Mouse (Mus musculus): ENCODE results near the gene Gm10577. TPM values are rescaled to one million over a fixed set of nuclear protein-coding genes. Genes with fewer than 3 reads are reported as not detected.

The Gm10577 gene
- polyA plus RNA-seq, 1 experiment from 2014 or later = not detected

DNA sequence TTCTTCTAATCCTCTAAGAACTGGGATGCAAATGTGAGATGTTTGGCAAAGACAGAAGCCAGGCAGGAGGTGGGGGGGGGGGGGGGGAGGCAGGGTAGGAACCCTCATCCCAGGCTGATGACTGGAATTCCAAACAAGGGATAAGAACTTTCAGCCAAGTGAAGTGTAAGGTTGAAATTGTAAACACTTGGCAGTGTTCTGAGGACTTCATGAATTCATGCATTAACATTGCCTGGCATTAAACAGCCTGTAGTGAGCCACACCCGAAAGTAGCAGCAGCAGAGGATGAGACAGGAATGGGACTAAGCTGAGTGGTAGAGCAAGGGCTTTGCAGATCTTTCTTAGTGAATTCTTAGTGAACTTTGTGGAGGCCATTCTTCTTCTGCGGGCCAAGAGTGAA lies 6.5 kb upstream of the Gm10577 start:
- H3K36me3 ChIP-seq = no peaks in the 10 kb centered on the region
- H3K4me2 ChIP-seq = no peak overlapping the region
- no peaks in the 10 kb centered on the region for H3K4me1 ChIP-seq
- 0 out of 2 replicates have a peak, but pooled peaks cover 9% of the 10 kb centered on the region for H3K9me3 ChIP-seq (replicated peaks)
- no peak for ATAC-seq
- H3K9ac ChIP-seq = no peak overlapping the region
- H3K27ac ChIP-seq = no peak overlapping the region
- WGBS (ENCODE audit: insufficient replicate concordance) = 61% methylated on average over 2 of the region's 2 CpGs
- H3K27me3 ChIP-seq (replicated peaks) = no peaks in the 10 kb centered on the region
- no peak overlapping the region for H3K4me3 ChIP-seq

DNA sequence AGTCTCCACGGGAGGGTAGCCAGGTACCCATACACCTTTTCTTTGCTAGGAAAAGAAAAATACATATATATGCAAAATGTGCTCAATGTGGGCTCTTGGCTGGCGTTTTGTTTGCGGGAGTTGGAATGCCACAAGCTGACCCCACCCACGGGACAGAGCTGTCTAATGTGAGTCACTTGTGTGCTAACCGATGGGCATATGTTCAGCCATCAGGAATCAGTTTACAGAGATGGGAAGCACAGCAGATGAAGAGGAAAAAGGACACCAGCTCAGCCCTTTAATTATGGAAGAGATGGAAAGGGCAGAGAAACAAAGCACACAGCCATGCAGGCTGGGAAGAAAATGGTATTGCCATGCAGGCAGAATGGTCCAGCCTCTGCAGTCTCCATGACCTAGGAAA lies 6.1 kb upstream of the Gm10577 start:
- Histone ChIP-seq H3K36me3 (no peaks in the 10 kb centered on the region), H3K4me2 (no peak overlapping the region), H3K4me3 (no peak overlapping the region), H3K27ac (no peak overlapping the region), H3K9ac (no peak overlapping the region), H3K27me3 (replicated peaks) (no peaks in the 10 kb centered on the region), H3K4me1 (no peaks in the 10 kb centered on the region), H3K9me3 (replicated peaks) (0 out of 2 replicates have a peak, but pooled peaks cover 9% of the 10 kb centered on the region)
- WGBS (ENCODE audit: insufficient replicate concordance) = 59% methylated on average over 5 of the region's 5 CpGs
- no peak for ATAC-seq

DNA sequence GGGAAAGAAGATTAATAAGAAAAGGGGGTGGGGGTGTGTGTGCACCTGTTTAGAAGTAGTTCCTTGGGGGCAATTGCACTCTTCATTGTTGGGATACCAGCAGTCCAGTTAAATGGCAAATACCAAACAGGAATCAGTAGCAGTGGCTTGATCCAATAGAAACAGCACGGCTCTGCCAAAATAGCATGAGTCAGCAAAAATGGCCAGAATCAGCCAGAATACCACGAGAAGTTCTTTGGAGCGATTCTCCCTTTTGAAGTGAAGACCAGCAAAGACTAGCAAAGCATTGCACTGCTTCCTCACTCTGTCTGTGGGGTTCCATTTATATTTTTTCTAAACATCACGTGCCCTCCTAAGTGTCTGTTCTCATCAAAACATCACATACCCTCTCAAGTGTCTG lies 2.7 kb downstream of the Gm10577 start:
- WGBS (ENCODE audit: insufficient replicate concordance) = 63% methylated on average over 4 of the region's 4 CpGs
- ATAC-seq = no peak
- H3K9ac ChIP-seq = no peak overlapping the region

DNA sequence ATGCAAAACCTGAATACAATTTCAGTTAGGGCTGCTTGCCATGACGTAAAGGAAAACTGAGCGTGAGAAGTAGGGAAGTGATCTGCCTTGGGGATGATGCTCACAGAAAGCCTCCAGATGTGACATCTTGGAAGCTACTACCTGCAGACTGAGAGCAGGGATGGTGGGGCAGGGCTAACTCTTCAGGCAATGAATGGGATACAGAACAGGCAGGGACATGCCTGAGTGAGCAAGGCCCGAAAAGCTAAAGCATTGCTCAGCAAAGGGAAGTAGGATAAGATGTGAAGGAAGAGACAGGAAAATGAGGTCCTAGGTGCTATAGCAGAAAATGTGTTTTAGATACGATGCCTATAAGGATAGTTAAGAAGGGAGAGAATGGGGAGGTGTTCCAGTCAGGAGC lies 11.4 kb downstream of the Gm10577 start:
- H3K27me3 ChIP-seq (replicated peaks) = no peaks in the 10 kb centered on the region
- H3K36me3 ChIP-seq = peaks cover 5% of the 10 kb centered on the region; the same call in 1 of the 2 replicates
- no peak overlapping the region for H3K9ac ChIP-seq
- H3K4me2 ChIP-seq = no peak overlapping the region
- ATAC-seq = no peak
- no peak overlapping the region for H3K4me3 ChIP-seq
- 77% methylated on average over 4 of the region's 4 CpGs for WGBS (ENCODE audit: insufficient replicate concordance)
- no peaks in the 10 kb centered on the region for H3K9me3 ChIP-seq (replicated peaks)
- no peak overlapping the region for H3K27ac ChIP-seq
- H3K4me1 ChIP-seq = no peaks in the 10 kb centered on the region

More for the DNA sequence above, 2.7 kb downstream of the Gm10577 start:
- no peaks in the 10 kb centered on the region for H3K36me3 ChIP-seq
- H3K4me2 ChIP-seq = no peak overlapping the region
- H3K4me1 ChIP-seq = no peaks in the 10 kb centered on the region
- no peaks in the 10 kb centered on the region for H3K27me3 ChIP-seq (replicated peaks)
- H3K4me3 ChIP-seq = no peak overlapping the region
- H3K27ac ChIP-seq = no peak overlapping the region
- 0 out of 2 replicates have a peak, but pooled peaks cover 2% of the 10 kb centered on the region for H3K9me3 ChIP-seq (replicated peaks)

DNA sequence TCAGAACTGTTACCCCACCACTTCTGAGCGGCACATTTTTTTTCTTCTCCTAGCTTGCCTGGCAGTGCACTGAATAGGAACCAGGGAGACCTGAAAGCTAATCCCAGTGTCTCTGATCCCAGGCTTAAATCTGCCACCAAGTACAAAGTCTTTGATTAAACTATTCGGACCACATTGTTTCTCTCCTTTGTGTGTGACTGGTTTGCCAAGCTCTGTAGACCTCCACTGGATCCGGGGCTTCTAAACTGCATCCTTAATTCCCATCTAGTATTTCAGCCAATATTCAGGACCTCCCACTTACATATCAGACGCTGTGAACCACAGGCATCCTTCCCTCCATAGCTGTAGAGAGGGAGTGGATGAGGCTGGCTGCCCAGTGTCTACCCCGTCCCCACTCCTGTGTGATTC lies 12.1 kb downstream of the Gm10577 start:
- peaks cover 8% of the 10 kb centered on the region for H3K36me3 ChIP-seq

DNA sequence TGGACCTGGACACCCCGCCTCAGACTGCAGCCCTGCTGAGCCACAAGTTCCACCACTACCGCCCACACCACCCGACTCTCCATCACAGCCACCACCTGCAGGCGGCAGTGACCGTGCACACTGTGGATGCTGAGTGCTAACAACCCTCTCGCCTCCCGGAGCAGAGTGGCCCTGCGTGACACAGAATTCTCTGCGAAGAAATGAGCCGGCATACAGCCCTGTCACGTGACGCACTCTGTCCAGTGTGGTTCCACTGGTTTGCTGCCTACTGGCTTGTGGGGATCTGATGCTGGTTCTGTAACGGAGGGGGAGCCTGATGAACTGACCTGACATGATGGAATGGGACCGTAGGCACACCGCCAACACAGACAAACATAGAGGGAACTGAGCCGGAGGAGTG lies 17.5 kb downstream of the Gm10577 start:
- H3K27me3 ChIP-seq (replicated peaks) = no peaks in the 10 kb centered on the region
- no peak overlapping the region for H3K4me3 ChIP-seq
- H3K4me1 ChIP-seq = 0 out of 2 replicates have a peak, but pooled peaks cover under 1% of the 10 kb centered on the region
- WGBS (ENCODE audit: insufficient replicate concordance) = 89% methylated on average over 16 of the region's 16 CpGs
- no peaks in the 10 kb centered on the region for H3K9me3 ChIP-seq (replicated peaks)
- H3K27ac ChIP-seq = no peak overlapping the region
- peaks cover 22% of the 10 kb centered on the region for H3K36me3 ChIP-seq
- H3K9ac ChIP-seq = no peak overlapping the region
- no peak overlapping the region for H3K4me2 ChIP-seq
- no peak for ATAC-seq

More for the DNA sequence above, 12.1 kb downstream of the Gm10577 start:
- 65% methylated on average over 5 of the region's 5 CpGs for WGBS (ENCODE audit: insufficient replicate concordance)
- Histone ChIP-seq H3K27me3 (replicated peaks) (no peaks in the 10 kb centered on the region), H3K4me1 (no peaks in the 10 kb centered on the region), H3K4me2 (no peak overlapping the region), H3K27ac (no peak overlapping the region), H3K4me3 (no peak overlapping the region), H3K9ac (no peak overlapping the region), H3K9me3 (replicated peaks) (no peaks in the 10 kb centered on the region)
- ATAC-seq = no peak

GRCm38 (mm10) chr4:101001073-101001472 lies 19.4 kb downstream of the Gm10577 start:
- Histone ChIP-seq H3K27me3 (replicated peaks) (no peaks in the 10 kb centered on the region), H3K36me3 (peaks cover 22% of the 10 kb centered on the region), H3K9ac (no peak overlapping the region), H3K4me2 (no peak overlapping the region), H3K27ac (no peak overlapping the region), H3K4me3 (no peak overlapping the region), H3K9me3 (replicated peaks) (no peaks in the 10 kb centered on the region), H3K4me1 (peaks cover 20% of the 10 kb centered on the region)
- 74% methylated on average over 6 of the region's 6 CpGs for WGBS (ENCODE audit: insufficient replicate concordance)
- ATAC-seq = no peak

DNA sequence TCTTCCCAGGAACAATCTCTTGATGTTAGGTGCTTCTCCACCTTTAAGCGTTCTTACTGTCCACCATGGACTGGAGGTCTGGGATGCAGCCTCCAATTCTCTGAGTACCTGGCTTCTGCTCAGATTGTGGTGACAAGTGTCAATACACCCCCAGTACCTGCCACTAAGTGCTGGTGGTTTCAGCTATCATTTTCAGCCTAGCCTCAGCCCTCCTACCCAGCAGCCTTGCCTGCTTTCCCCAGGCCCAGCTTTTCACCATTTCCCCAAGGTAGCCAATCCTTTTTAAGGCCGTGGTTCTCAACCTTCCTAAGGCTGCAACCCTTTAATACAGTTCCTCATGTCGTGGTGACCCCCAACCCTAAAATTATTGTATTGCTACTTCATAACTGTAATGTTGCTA lies 19.9 kb downstream of the Gm10577 start:
- Histone ChIP-seq H3K4me2 (no peak overlapping the region), H3K27ac (no peak overlapping the region), H3K9me3 (replicated peaks) (no peaks in the 10 kb centered on the region), H3K4me3 (no peak overlapping the region), H3K36me3 (peaks cover 22% of the 10 kb centered on the region), H3K4me1 (peaks cover 24% of the 10 kb centered on the region), H3K9ac (no peak overlapping the region), H3K27me3 (replicated peaks) (no peaks in the 10 kb centered on the region)
- no peak for ATAC-seq
- 68% methylated on average over 3 of the region's 3 CpGs for WGBS (ENCODE audit: insufficient replicate concordance)

DNA sequence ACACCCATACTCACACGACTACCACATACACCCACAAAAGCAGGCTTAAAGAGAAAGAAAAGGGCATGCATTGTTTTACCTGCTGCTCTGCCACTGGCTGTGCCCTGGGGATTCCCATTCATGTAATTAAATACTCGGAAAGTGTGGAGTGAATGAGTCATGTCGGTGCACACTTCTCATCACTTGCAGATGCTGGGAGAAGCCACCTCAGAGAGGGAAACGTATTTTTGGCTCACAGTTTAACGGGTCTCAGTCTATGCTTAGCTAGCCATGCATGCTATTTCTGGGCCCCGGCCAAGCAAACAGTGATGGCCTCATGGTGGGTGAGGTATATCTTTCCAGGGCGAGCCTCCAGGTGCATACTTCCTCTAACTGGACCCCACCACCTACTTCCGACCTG lies 21.6 kb downstream of the Gm10577 start:
- no peak for ATAC-seq
- H3K36me3 ChIP-seq = peaks cover 16% of the 10 kb centered on the region
- no peaks in the 10 kb centered on the region for H3K27me3 ChIP-seq (replicated peaks)
- H3K27ac ChIP-seq = no peak overlapping the region
- 82% methylated on average over 8 of the region's 8 CpGs for WGBS (ENCODE audit: insufficient replicate concordance)
- H3K9me3 ChIP-seq (replicated peaks) = no peaks in the 10 kb centered on the region
- H3K9ac ChIP-seq = no peak overlapping the region
- peaks cover 34% of the 10 kb centered on the region for H3K4me1 ChIP-seq
- no peak overlapping the region for H3K4me2 ChIP-seq
- H3K4me3 ChIP-seq = no peak overlapping the region

GRCm38 (mm10) chr4:100998145-100998544 lies 22.4 kb downstream of the Gm10577 start:
- 23% methylated on average over 2 of the region's 2 CpGs for WGBS (ENCODE audit: insufficient replicate concordance)
- H3K27me3 ChIP-seq (replicated peaks) = no peaks in the 10 kb centered on the region
- no peak overlapping the region for H3K9ac ChIP-seq

DNA sequence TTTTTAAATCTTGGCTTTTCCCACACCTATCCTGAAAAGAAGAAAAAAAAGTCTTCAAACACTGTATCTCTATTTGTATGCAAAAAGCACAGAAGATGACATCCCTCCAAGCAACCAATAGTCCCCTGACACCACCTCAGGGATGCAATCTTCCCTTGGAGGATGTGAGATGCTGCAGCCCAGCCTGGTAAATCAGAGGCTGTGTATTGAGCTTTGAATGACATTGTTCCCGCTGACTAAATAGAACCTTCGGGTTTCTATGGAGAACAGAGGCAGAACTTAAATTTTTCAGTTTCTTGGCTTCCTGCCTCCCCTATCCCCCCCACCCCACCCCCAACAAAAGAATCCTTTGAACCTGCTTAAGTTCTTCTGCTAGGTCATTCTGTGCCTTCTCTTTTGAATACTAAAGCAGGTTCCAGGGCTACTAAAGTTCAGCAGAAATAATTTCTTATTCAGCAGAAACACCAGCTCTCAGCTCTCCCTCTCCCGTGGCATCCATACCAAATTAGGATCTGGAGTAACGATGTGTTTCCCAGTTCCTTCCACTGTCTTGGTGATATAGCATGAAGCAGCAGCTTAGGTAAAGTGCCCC lies 24.3 kb downstream of the Gm10577 start:
- peak overlapping the region; percentile 66 for H3K4me2 ChIP-seq

More at GRCm38 (mm10) chr4:100998145-100998544, 22.4 kb downstream of the Gm10577 start:
- H3K27ac ChIP-seq = peak overlapping the region; percentile 32; the same call in 1 of the 2 replicates
- no peaks in the 10 kb centered on the region for H3K9me3 ChIP-seq (replicated peaks)
- H3K4me1 ChIP-seq = peaks cover 42% of the 10 kb centered on the region
- no peak for ATAC-seq
- peaks cover 12% of the 10 kb centered on the region for H3K36me3 ChIP-seq
- H3K4me3 ChIP-seq = no peak overlapping the region
- H3K4me2 ChIP-seq = 0 out of 2 replicates have a peak overlapping the region, but pooled peaks have one; percentile 66

GRCm38 (mm10) chr4:100995617-100996016 lies 24.9 kb downstream of the Gm10577 start:
- no peak for ATAC-seq
- Histone ChIP-seq H3K4me2 (peak overlapping the region; percentile 66), H3K4me1 (peaks cover 65% of the 10 kb centered on the region), H3K27ac (peak overlapping the region; percentile 97), H3K9me3 (replicated peaks) (no peaks in the 10 kb centered on the region), H3K36me3 (0 out of 2 replicates have a peak, but pooled peaks cover 5% of the 10 kb centered on the region), H3K4me3 (peak overlapping the region; percentile 55), H3K9ac (peak overlapping the region; percentile 69), H3K27me3 (replicated peaks) (no peaks in the 10 kb centered on the region)
- 76% methylated on average over 5 of the region's 5 CpGs for WGBS (ENCODE audit: insufficient replicate concordance)

More for the DNA sequence above, 24.3 kb downstream of the Gm10577 start:
- no peak for ATAC-seq
- Histone ChIP-seq H3K36me3 (0 out of 2 replicates have a peak, but pooled peaks cover 5% of the 10 kb centered on the region), H3K4me1 (peaks cover 59% of the 10 kb centered on the region), H3K27me3 (replicated peaks) (no peaks in the 10 kb centered on the region), H3K27ac (0 out of 2 replicates have a peak overlapping the region, but pooled peaks have one; percentile 41), H3K9ac (0 out of 2 replicates have a peak overlapping the region, but pooled peaks have one; percentile 69), H3K9me3 (replicated peaks) (no peaks in the 10 kb centered on the region), H3K4me3 (no peak overlapping the region; the same call in 1 of the 2 replicates)
- WGBS (ENCODE audit: insufficient replicate concordance) = 83% methylated on average over 4 of the region's 4 CpGs

Data from liver, embryonic 12.5 days (tissue).